In genomic region chr1:55706933-55707332, GRCm38 (mm10) we compare ENCODE assay signal across 22 mouse cellular contexts.
DNase-seq lines count a peak whose midpoint lies in the region; ATAC-seq and TF ChIP-seq lines count a peak whose summit lies in the region.
"Had no signal": no experiment of that assay in that cellular context is flagged by ENCODE, and none has a peak within 500 bp of the region (broad histone marks: within the 10 kb centered on the region; RNA-seq: fewer than 3 reads in every experiment).

No protein-coding gene starts in this region.

- H3K9me3 ChIP-seq in forebrain, embryonic 10.5 days, result no peaks in the 10 kb centered on the region
- H3K9me3 ChIP-seq in forebrain, postnatal 0 days (ENCODE audit: low read length), result no peaks in the 10 kb centered on the region
- no peaks in the 10 kb centered on the region for H3K9me3 ChIP-seq in midbrain, postnatal 0 days (ENCODE audit: low read length)
- H3K9me3 ChIP-seq in midbrain, embryonic 10.5 days (replicated peaks), result no peaks in the 10 kb centered on the region
- H3K9me3 ChIP-seq in kidney, embryonic 16.5 days (ENCODE audit: low read length), result no peaks in the 10 kb centered on the region
- no peaks in the 10 kb centered on the region for H3K9me3 ChIP-seq in neural tube, embryonic 15.5 days (replicated peaks)
- H3K9me3 ChIP-seq: embryonic facial prominence, embryonic 10.5 days; midbrain, embryonic 12.5 days had no signal

- no peak overlapping the region for H3K4me2 ChIP-seq in forebrain, postnatal 0 days (ENCODE audit: low read depth)
- H3K4me2 ChIP-seq in midbrain, postnatal 0 days (ENCODE audit: low read depth, low read length, poor library complexity, severe bottlenecking), result no peak overlapping the region
- no peak overlapping the region for H3K4me2 ChIP-seq in kidney, embryonic 16.5 days (replicated peaks; ENCODE audit: low read depth, low read length)
- no peak overlapping the region for H3K4me2 ChIP-seq in neural tube, embryonic 15.5 days
- H3K4me2 ChIP-seq: midbrain, embryonic 12.5 days had no signal

- no peaks in the 10 kb centered on the region for H3K36me3 ChIP-seq in forebrain, embryonic 10.5 days (replicated peaks)
- H3K36me3 ChIP-seq in forebrain, postnatal 0 days (ENCODE audit: insufficient read depth), result no peaks in the 10 kb centered on the region
- no peaks in the 10 kb centered on the region for H3K36me3 ChIP-seq in midbrain, postnatal 0 days (ENCODE audit: insufficient read depth, low read length)
- no peaks in the 10 kb centered on the region for H3K36me3 ChIP-seq in midbrain, embryonic 10.5 days
- H3K36me3 ChIP-seq in kidney, embryonic 16.5 days (ENCODE audit: insufficient read depth, low read length), result no peaks in the 10 kb centered on the region
- no peaks in the 10 kb centered on the region for H3K36me3 ChIP-seq in neural tube, embryonic 15.5 days
- H3K36me3 ChIP-seq: embryonic facial prominence, embryonic 10.5 days; midbrain, embryonic 12.5 days had no signal

- H3K9ac ChIP-seq in forebrain, postnatal 0 days, result no peak overlapping the region
- H3K9ac ChIP-seq in midbrain, postnatal 0 days (replicated peaks; ENCODE audit: low read length, poor library complexity, severe bottlenecking), result no peak overlapping the region
- no peak overlapping the region for H3K9ac ChIP-seq in kidney, embryonic 16.5 days (replicated peaks; ENCODE audit: low read length)
- H3K9ac ChIP-seq in neural tube, embryonic 15.5 days (replicated peaks), result no peak overlapping the region
- H3K9ac ChIP-seq: midbrain, embryonic 12.5 days had no signal

- H3K27me3 ChIP-seq in forebrain, embryonic 10.5 days (ENCODE audit: poor library complexity, severe bottlenecking), result peaks cover 27% of the 10 kb centered on the region
- no peaks in the 10 kb centered on the region for H3K27me3 ChIP-seq in forebrain, postnatal 0 days (ENCODE audit: insufficient read depth, low read length)
- no peaks in the 10 kb centered on the region for H3K27me3 ChIP-seq in midbrain, postnatal 0 days (ENCODE audit: insufficient read depth, low read length)
- H3K27me3 ChIP-seq in midbrain, embryonic 10.5 days (ENCODE audit: low read depth, poor library complexity, severe bottlenecking), result peaks cover 77% of the 10 kb centered on the region
- H3K27me3 ChIP-seq in kidney, embryonic 16.5 days (ENCODE audit: insufficient read depth, low read length), result no peaks in the 10 kb centered on the region
- no peaks in the 10 kb centered on the region for H3K27me3 ChIP-seq in neural tube, embryonic 15.5 days (replicated peaks)
- H3K27me3 ChIP-seq: CH12.LX had no signal

- no peak overlapping the region for H3K4me3 ChIP-seq in forebrain, embryonic 10.5 days
- H3K4me3 ChIP-seq in forebrain, postnatal 0 days (ENCODE audit: low read depth, low read length), result no peak overlapping the region
- no peak overlapping the region for H3K4me3 ChIP-seq in midbrain, postnatal 0 days (ENCODE audit: low read depth, low read length)
- no peak overlapping the region for H3K4me3 ChIP-seq in midbrain, embryonic 10.5 days
- no peak overlapping the region for H3K4me3 ChIP-seq in kidney, embryonic 16.5 days (ENCODE audit: low read length)
- H3K4me3 ChIP-seq in neural tube, embryonic 15.5 days (replicated peaks), result no peak overlapping the region
- H3K4me3 ChIP-seq: embryonic facial prominence, embryonic 10.5 days; gastrocnemius, adult 2 months; layer of hippocampus, adult 2 months; midbrain, embryonic 12.5 days; myocyte had no signal

- no peak for ATAC-seq in forebrain, postnatal 0 days
- no peak for ATAC-seq in midbrain, postnatal 0 days (ENCODE audit: low FRiP score)
- ATAC-seq in kidney, embryonic 16.5 days (ENCODE audit: low FRiP score, low TSS enrichment), result peak; percentile 87
- no peak for ATAC-seq in neural tube, embryonic 15.5 days (ENCODE audit: low FRiP score)
- no peak for ATAC-seq in activated CD4-positive, CD25-positive, alpha-beta regulatory T cell, adult 4 months
- ATAC-seq: hindbrain, postnatal 0 days had no signal

- TF ChIP-seq CTCF in forebrain, postnatal 0 days (IDR thresholded peaks at IDR 0.05; ENCODE audit: low read depth), result no peak
- TF ChIP-seq CTCF in midbrain, postnatal 0 days (IDR thresholded peaks at IDR 0.05), result no peak

- peaks cover 42% of the 10 kb centered on the region for H3K4me1 ChIP-seq in forebrain, embryonic 10.5 days
- no peaks in the 10 kb centered on the region; the same call in 1 of the 2 replicates for H3K4me1 ChIP-seq in forebrain, postnatal 0 days (ENCODE audit: insufficient read depth)
- 0 out of 2 replicates have a peak, but pooled peaks cover 3% of the 10 kb centered on the region for H3K4me1 ChIP-seq in midbrain, postnatal 0 days (ENCODE audit: insufficient read depth, low read length)
- H3K4me1 ChIP-seq in midbrain, embryonic 10.5 days, result peaks cover 35% of the 10 kb centered on the region
- peaks cover 6% of the 10 kb centered on the region; the same call in 1 of the 2 replicates for H3K4me1 ChIP-seq in kidney, embryonic 16.5 days (ENCODE audit: insufficient read depth, low read length)
- peaks cover 10% of the 10 kb centered on the region; the same call in 1 of the 2 replicates for H3K4me1 ChIP-seq in neural tube, embryonic 15.5 days

- 0 out of 2 replicates have a peak overlapping the region, but pooled peaks have one; percentile 80 for H3K27ac ChIP-seq in forebrain, embryonic 10.5 days
- no peak overlapping the region for H3K27ac ChIP-seq in forebrain, postnatal 0 days (ENCODE audit: low read depth, low read length)
- no peak overlapping the region; the same call in 1 of the 2 replicates for H3K27ac ChIP-seq in midbrain, postnatal 0 days (ENCODE audit: low read depth, low read length)
- no peak overlapping the region for H3K27ac ChIP-seq in midbrain, embryonic 10.5 days (replicated peaks)
- peak overlapping the region; percentile 90 for H3K27ac ChIP-seq in kidney, embryonic 16.5 days (ENCODE audit: low read length)
- no peak overlapping the region for H3K27ac ChIP-seq in neural tube, embryonic 15.5 days (replicated peaks)
- H3K27ac ChIP-seq: embryonic facial prominence, embryonic 10.5 days; gastrocnemius, adult 2 months; hindbrain, postnatal 0 days; layer of hippocampus, adult 2 months; midbrain, embryonic 12.5 days had no signal

- DNase-seq in forebrain, embryonic 10.5 days (ENCODE audit: extremely low spot score, low spot score), result no peak
- DNase-seq in forebrain, postnatal 0 days, result no peak
- peak; percentile 31 for DNase-seq in midbrain, postnatal 0 days (ENCODE audit: low spot score)
- DNase-seq in midbrain, embryonic 10.5 days (ENCODE audit: low spot score), result no peak
- DNase-seq: adrenal gland, postnatal 36 days; cerebellum, adult 9-10 months; gastrocnemius, adult 2 months; heart, postnatal 4 days; lung, adult 18-20 months; lung, postnatal 36 days; retina, postnatal 1 day; right cerebral cortex, postnatal 4 days; thymus, postnatal 36 days had no signal

- WGBS in forebrain, embryonic 10.5 days, result 58% methylated on average over 1 of the region's 1 CpGs
- WGBS in forebrain, postnatal 0 days, result 46% methylated on average over 1 of the region's 1 CpGs
- WGBS in midbrain, postnatal 0 days, result 31% methylated on average over 1 of the region's 1 CpGs
- WGBS in midbrain, embryonic 10.5 days, result 67% methylated on average over 1 of the region's 1 CpGs
- 47% methylated on average over 1 of the region's 1 CpGs for WGBS in kidney, embryonic 16.5 days
- 36% methylated on average over 1 of the region's 1 CpGs for WGBS in neural tube, embryonic 15.5 days

Comparison
In these comparisons a context has a peak if more than half of its experiments do, and no peak if none do; other contexts are left out.
1. H3K27ac ChIP-seq: peak in forebrain, embryonic 10.5 days (single experiment) and kidney, embryonic 16.5 days (single experiment); none in forebrain, postnatal 0 days (single experiment), midbrain, postnatal 0 days (single experiment), midbrain, embryonic 10.5 days (single experiment) and neural tube, embryonic 15.5 days (single experiment).